Mouse (Mus musculus): Measurements from ENCODE around the gene Slc27a5.

The Slc27a5 gene

GRCm38 (mm10) chr7:13024805-13025204 lies 26.8 kb upstream of the Slc27a5 start:
- no peak for DNase-seq (ENCODE audit: extremely low read depth, low read depth)

GRCm38 (mm10) chr7:13023928-13024731 lies 26.1 kb upstream of the Slc27a5 start:
- peak; percentile 71 for DNase-seq (ENCODE audit: extremely low read depth, low read depth)

- DNase-seq (ENCODE audit: extremely low read depth, low read depth) = peak; percentile 81
These were observed 25.0 kb upstream of the Slc27a5 start for GRCm38 (mm10) chr7:13022773-13023535.

- no peak for DNase-seq (ENCODE audit: extremely low read depth, low read depth)
These were observed 17.2 kb upstream of the Slc27a5 start for GRCm38 (mm10) chr7:13015217-13015616.

GRCm38 (mm10) chr7:13014275-13014839 lies 16.4 kb upstream of the Slc27a5 start:
- no peak for DNase-seq (ENCODE audit: extremely low read depth, low read depth)

GRCm38 (mm10) chr7:13013671-13014070 lies 15.7 kb upstream of the Slc27a5 start:
- no peak for DNase-seq (ENCODE audit: extremely low read depth, low read depth)

GRCm38 (mm10) chr7:13010005-13010908 lies 12.3 kb upstream of the Slc27a5 start, which contains the start of gene Zbtb45:
Gene Zbtb45, minus strand, starts transcription at chr7:13010034.
- DNase-seq (ENCODE audit: extremely low read depth, low read depth) = no peak

- peak; percentile 98 for DNase-seq (ENCODE audit: extremely low read depth, low read depth)
These were observed 11.4 kb upstream of the Slc27a5 start for GRCm38 (mm10) chr7:13009143-13010004.

GRCm38 (mm10) chr7:13007341-13008092 lies 9.5 kb upstream of the Slc27a5 start:
- DNase-seq (ENCODE audit: extremely low read depth, low read depth) = no peak

- no peak for DNase-seq (ENCODE audit: extremely low read depth, low read depth)
These were observed 8.5 kb upstream of the Slc27a5 start for GRCm38 (mm10) chr7:13006531-13006930.

GRCm38 (mm10) chr7:13006011-13006410 lies 8.0 kb upstream of the Slc27a5 start:
- no peak for DNase-seq (ENCODE audit: extremely low read depth, low read depth)

GRCm38 (mm10) chr7:13003380-13003779 lies 5.4 kb upstream of the Slc27a5 start:
- no peak for DNase-seq (ENCODE audit: extremely low read depth, low read depth)

- no peak for DNase-seq (ENCODE audit: extremely low read depth, low read depth)
These were observed 3.6 kb upstream of the Slc27a5 start for GRCm38 (mm10) chr7:13001584-13001983.

GRCm38 (mm10) chr7:12998851-12999250 lies 859 bp upstream of the Slc27a5 start, which contains the start of gene Trim28:
Gene Trim28, plus strand, starts transcription at chr7:12999114.
- DNase-seq (ENCODE audit: extremely low read depth, low read depth) = no peak

GRCm38 (mm10) chr7:12997230-12997629 lies 762 bp downstream of the Slc27a5 start:
- no peak for DNase-seq (ENCODE audit: extremely low read depth, low read depth)

GRCm38 (mm10) chr7:12995862-12996261 lies 2.1 kb downstream of the Slc27a5 start:
- DNase-seq (ENCODE audit: extremely low read depth, low read depth) = no peak

- no peak for DNase-seq (ENCODE audit: extremely low read depth, low read depth)
These were observed 4.8 kb downstream of the Slc27a5 start for GRCm38 (mm10) chr7:12993148-12993547.

GRCm38 (mm10) chr7:12992222-12992621 lies 5.8 kb downstream of the Slc27a5 start:
- DNase-seq (ENCODE audit: extremely low read depth, low read depth) = peak; percentile 45

All from MEL-GATA-1-ER (cell line).